Mouse (Mus musculus) neural tube, embryonic 14.5 days (tissue): ENCODE data around the gene Slc44a2. TPM values are rescaled to one million over a fixed set of nuclear protein-coding genes. Genes with fewer than 3 reads are reported as not detected.

Source experiments
- ATAC-seq: fragments of 200-750 bp; cut with Nextera tagmentation; 2 replicates; pipeline ENCODE4 v1.8.0; 2017; ENCODE audit warnings: low read depth, mild to moderate bottlenecking, moderate TSS enrichment, moderate library complexity
- H3K27ac ChIP-seq: fragments of 300-500 bp; sonication (generic); 2 replicates; pipeline ENCODE4 v1.5.1; 2014; ENCODE audit warnings: low read depth, mild to moderate bottlenecking, control low read depth, low read length, moderate library complexity, mixed read lengths
- H3K27me3 ChIP-seq: fragments of 300-500 bp; sonication (generic); 2 replicates; pipeline ENCODE4 v1.6.1; 2014; ENCODE audit warnings: low read length; ENCODE audit not compliant: control insufficient read depth, insufficient read depth
- H3K36me3 ChIP-seq: fragments of 300-500 bp; sonication (generic); 2 replicates; pipeline ENCODE4 v1.6.1; 2014; ENCODE audit warnings: low read length, mixed read lengths; ENCODE audit not compliant: control insufficient read depth, insufficient read depth
- H3K4me1 ChIP-seq: fragments of 300-500 bp; sonication (generic); 2 replicates; pipeline ENCODE4 v1.6.1; 2014; ENCODE audit warnings: low read length; ENCODE audit not compliant: control insufficient read depth, insufficient read depth
- H3K4me2 ChIP-seq: fragments of 300-500 bp; sonication (generic); 2 replicates; pipeline ENCODE4 v1.6.1; 2014; ENCODE audit warnings: mild to moderate bottlenecking, low read depth, low read length, control low read depth
- H3K4me3 ChIP-seq: fragments of 300-500 bp; sonication (generic); 2 replicates; pipeline ENCODE4 v1.5.1; 2014; ENCODE audit warnings: low read depth, low read length, control low read depth, mixed read lengths
- H3K9ac ChIP-seq: fragments of 300-500 bp; sonication (generic); replicated peaks from 2 replicates; pipeline ENCODE4 v1.6.1; 2014; ENCODE audit warnings: low read depth, mild to moderate bottlenecking, control low read depth, low read length, mixed read lengths
- H3K9me3 ChIP-seq: fragments of 300-500 bp; sonication (generic); 2 replicates; pipeline ENCODE4 v1.6.1; 2016; ENCODE audit warnings: low read length; ENCODE audit not compliant: control insufficient read depth
- WGBS: fragments of 180-500 bp; shearing (Covaris S2); extraction: QIAGEN DNeasy Blood & Tissue Kit; methylation state at CpG from one replicate; pipeline ENCODE4 v1.1.7; 2014; 5-methylcytosine and 5-hydroxymethylcytosine counted together
- polyA plus RNA-seq: library from polyadenylated mRNA; unstranded; fragments of >200 nt; fragmentation: Nextera tagmentation; extraction: Ambion mirVana; gene quantifications from 2 replicates; pipeline ENCODE4 v1.2.1, GENCODE M21; 2014

Gene Slc44a2
- polyA plus RNA-seq, 1 experiment from 2014 or later = 67.7 TPM

- no peaks in the 10 kb centered on the region for H3K27me3 ChIP-seq
- H3K27ac ChIP-seq = no peak overlapping the region
- H3K9ac ChIP-seq = no peak overlapping the region
- H3K4me3 ChIP-seq = no peak overlapping the region; the same call in 1 of the 2 replicates
- H3K36me3 ChIP-seq = no peaks in the 10 kb centered on the region; the same call in 1 of the 2 replicates
- no peaks in the 10 kb centered on the region for H3K9me3 ChIP-seq
- peaks cover 17% of the 10 kb centered on the region for H3K4me1 ChIP-seq
- 0 out of 2 replicates have a peak overlapping the region, but pooled peaks have one; percentile 16 for H3K4me2 ChIP-seq
- WGBS = 80% methylated on average over 2 of the region's 2 CpGs
- ATAC-seq = no peak
Measured at GRCm38 (mm10) chr9:21370876-21371275, 50.4 kb downstream of the Slc44a2 start.

GRCm38 (mm10) chr9:21372508-21372907, 52.0 kb downstream of the Slc44a2 start:
- no peak overlapping the region for H3K4me3 ChIP-seq
- no peak overlapping the region for H3K9ac ChIP-seq
- no peaks in the 10 kb centered on the region for H3K9me3 ChIP-seq
- H3K36me3 ChIP-seq = no peaks in the 10 kb centered on the region; the same call in 1 of the 2 replicates
- no peaks in the 10 kb centered on the region for H3K27me3 ChIP-seq
- H3K27ac ChIP-seq = no peak overlapping the region
- 62% methylated on average over 1 of the region's 1 CpGs for WGBS
- H3K4me2 ChIP-seq = no peak overlapping the region
- ATAC-seq = no peak
- peaks cover 17% of the 10 kb centered on the region for H3K4me1 ChIP-seq

- Histone ChIP-seq H3K36me3 (no peaks in the 10 kb centered on the region), H3K9ac (no peak overlapping the region), H3K27me3 (no peaks in the 10 kb centered on the region), H3K4me3 (no peak overlapping the region), H3K4me2 (no peak overlapping the region), H3K9me3 (no peaks in the 10 kb centered on the region), H3K4me1 (0 out of 2 replicates have a peak, but pooled peaks cover 4% of the 10 kb centered on the region), H3K27ac (no peak overlapping the region)
- no peak; the same call in 1 of the 2 replicates for ATAC-seq
- WGBS = 80% methylated on average over 3 of the region's 3 CpGs
Measured at GRCm38 (mm10) chr9:21379195-21379594, 58.7 kb downstream of the Slc44a2 start.

GRCm38 (mm10) chr9:21380868-21381267, 60.4 kb downstream of the Slc44a2 start:
- Histone ChIP-seq H3K27me3 (no peaks in the 10 kb centered on the region), H3K27ac (no peak overlapping the region), H3K4me2 (no peak overlapping the region), H3K4me3 (no peak overlapping the region), H3K9me3 (no peaks in the 10 kb centered on the region), H3K4me1 (0 out of 2 replicates have a peak, but pooled peaks cover 8% of the 10 kb centered on the region), H3K9ac (no peak overlapping the region), H3K36me3 (no peaks in the 10 kb centered on the region)
- ATAC-seq = no peak

GRCm38 (mm10) chr9:21383966-21384365, 63.5 kb downstream of the Slc44a2 start:
- Histone ChIP-seq H3K27me3 (no peaks in the 10 kb centered on the region), H3K4me3 (no peak overlapping the region)
- ATAC-seq = no peak

GRCm38 (mm10) chr9:21392646-21393175, 72.2 kb downstream of the Slc44a2 start:
- WGBS = 94% methylated on average over 10 of the region's 10 CpGs
- no peak overlapping the region for H3K4me3 ChIP-seq
- H3K36me3 ChIP-seq = peaks cover 71% of the 10 kb centered on the region
- no peak overlapping the region for H3K27ac ChIP-seq
- no peaks in the 10 kb centered on the region for H3K9me3 ChIP-seq
- ATAC-seq = no peak
- H3K27me3 ChIP-seq = no peaks in the 10 kb centered on the region
- H3K4me2 ChIP-seq = no peak overlapping the region
- H3K4me1 ChIP-seq = no peaks in the 10 kb centered on the region
- no peak overlapping the region for H3K9ac ChIP-seq

More at GRCm38 (mm10) chr9:21383966-21384365, 63.5 kb downstream of the Slc44a2 start:
- H3K9ac ChIP-seq = no peak overlapping the region
- H3K4me1 ChIP-seq = 0 out of 2 replicates have a peak, but pooled peaks cover 8% of the 10 kb centered on the region
- no peak overlapping the region for H3K27ac ChIP-seq
- no peak overlapping the region for H3K4me2 ChIP-seq
- H3K36me3 ChIP-seq = peaks cover 7% of the 10 kb centered on the region; the same call in 1 of the 2 replicates
- no peaks in the 10 kb centered on the region for H3K9me3 ChIP-seq

GRCm38 (mm10) chr9:21395692-21396091, 75.2 kb downstream of the Slc44a2 start:
- H3K36me3 ChIP-seq = peaks cover 84% of the 10 kb centered on the region
- H3K27ac ChIP-seq = no peak overlapping the region
- 91% methylated on average over 3 of the region's 3 CpGs for WGBS
- H3K27me3 ChIP-seq = no peaks in the 10 kb centered on the region
- no peak overlapping the region for H3K4me3 ChIP-seq
- H3K9ac ChIP-seq = no peak overlapping the region
- no peak for ATAC-seq
- H3K4me2 ChIP-seq = no peak overlapping the region
- no peaks in the 10 kb centered on the region for H3K9me3 ChIP-seq
- H3K4me1 ChIP-seq = no peaks in the 10 kb centered on the region

- ATAC-seq = no peak
Measured at GRCm38 (mm10) chr9:21397170-21397569, 76.7 kb downstream of the Slc44a2 start.

GRCm38 (mm10) chr9:21401042-21401441, 80.5 kb downstream of the Slc44a2 start:
- Histone ChIP-seq H3K4me2 (no peak overlapping the region), H3K9ac (no peak overlapping the region), H3K4me1 (no peaks in the 10 kb centered on the region), H3K9me3 (no peaks in the 10 kb centered on the region), H3K27ac (no peak overlapping the region), H3K36me3 (peaks cover 89% of the 10 kb centered on the region), H3K4me3 (no peak overlapping the region), H3K27me3 (no peaks in the 10 kb centered on the region)
- 95% methylated on average over 9 of the region's 9 CpGs for WGBS
- no peak for ATAC-seq

More at GRCm38 (mm10) chr9:21397170-21397569, 76.7 kb downstream of the Slc44a2 start:
- Histone ChIP-seq H3K4me2 (no peak overlapping the region), H3K27ac (no peak overlapping the region), H3K9ac (no peak overlapping the region), H3K9me3 (no peaks in the 10 kb centered on the region), H3K4me3 (no peak overlapping the region), H3K4me1 (no peaks in the 10 kb centered on the region), H3K36me3 (peaks cover 93% of the 10 kb centered on the region), H3K27me3 (no peaks in the 10 kb centered on the region)
- WGBS = 100% methylated on average over 3 of the region's 3 CpGs
